ENCODE assay signal across 27 mouse cellular contexts in the genomic region with DNA sequence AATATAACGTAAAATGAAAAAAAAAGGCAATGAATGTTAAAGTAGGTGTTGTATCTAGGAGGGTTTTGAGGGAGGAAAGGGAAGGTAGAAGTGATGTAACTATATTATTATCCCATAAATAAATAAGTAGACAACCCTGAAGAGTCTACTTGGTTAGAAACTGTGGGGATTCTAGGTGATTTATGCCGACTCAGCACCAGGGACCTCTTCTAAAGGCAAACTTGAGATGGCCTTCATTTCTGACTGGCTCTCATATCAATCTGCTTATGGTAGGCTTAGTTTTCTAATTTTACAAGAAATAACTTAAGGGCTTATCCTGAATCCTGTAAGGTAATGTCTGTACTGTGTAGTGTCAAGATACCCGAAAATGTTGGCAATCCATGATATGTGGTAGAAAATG.
"Had no signal": no experiment of that assay in that cellular context is flagged by ENCODE, and none has a peak within 500 bp of the region (broad histone marks: within the 10 kb centered on the region; RNA-seq: fewer than 3 reads in every experiment).

No protein-coding gene starts in this region.

- H3K9me3 ChIP-seq: embryonic facial prominence, embryonic 10.5 days; embryonic facial prominence, embryonic 12.5 days; embryonic facial prominence, embryonic 13.5 days; embryonic facial prominence, embryonic 15.5 days; forebrain, embryonic 10.5 days; forebrain, embryonic 12.5 days; forebrain, embryonic 15.5 days; heart, embryonic 10.5 days had no signal

- H3K4me2 ChIP-seq: embryonic facial prominence, embryonic 12.5 days; embryonic facial prominence, embryonic 13.5 days; embryonic facial prominence, embryonic 15.5 days; forebrain, embryonic 12.5 days; forebrain, embryonic 15.5 days had no signal

- H3K27me3 ChIP-seq: embryonic facial prominence, embryonic 12.5 days; embryonic facial prominence, embryonic 13.5 days; embryonic facial prominence, embryonic 15.5 days; forebrain, embryonic 12.5 days; forebrain, embryonic 15.5 days had no signal

- H3K4me1 ChIP-seq: embryonic facial prominence, embryonic 10.5 days; embryonic facial prominence, embryonic 12.5 days; embryonic facial prominence, embryonic 13.5 days; embryonic facial prominence, embryonic 15.5 days; forebrain, embryonic 10.5 days; forebrain, embryonic 12.5 days; forebrain, embryonic 15.5 days; heart, embryonic 10.5 days had no signal

- H3K4me3 ChIP-seq: embryonic facial prominence, embryonic 10.5 days; embryonic facial prominence, embryonic 12.5 days; embryonic facial prominence, embryonic 13.5 days; embryonic facial prominence, embryonic 15.5 days; erythroblast, embryonic 14.5 days; forebrain, embryonic 10.5 days; forebrain, embryonic 12.5 days; forebrain, embryonic 15.5 days; gastrocnemius, adult 2 months; heart, adult 2 months; heart, embryonic 10.5 days had no signal

- H3K27ac ChIP-seq: embryonic facial prominence, embryonic 10.5 days; embryonic facial prominence, embryonic 12.5 days; embryonic facial prominence, embryonic 13.5 days; embryonic facial prominence, embryonic 15.5 days; forebrain, embryonic 10.5 days; forebrain, embryonic 12.5 days; forebrain, embryonic 15.5 days; gastrocnemius, adult 2 months; heart, adult 2 months; heart, embryonic 10.5 days had no signal

- ATAC-seq: forebrain, embryonic 14.5 days; forebrain, embryonic 15.5 days; forebrain, embryonic 16.5 days; forebrain, postnatal 0 days had no signal

- DNase-seq: cerebellum, adult 9-10 months; cerebellum, adult 9-11 months; cerebellum, postnatal 10 days; cerebellum, postnatal 14 days; cerebellum, postnatal 25 days; cerebellum, postnatal 36 days; embryo, embryonic 11 days; forebrain, postnatal 0 days; gastrocnemius, adult 2 months; gastrocnemius, postnatal 10 days; gastrocnemius, postnatal 14 days; gastrocnemius, postnatal 25 days; gastrocnemius, postnatal 36 days; heart, adult 11 months; heart, adult 18-20 months; heart, adult 2 months had no signal

- H3K9ac ChIP-seq: embryonic facial prominence, embryonic 12.5 days; embryonic facial prominence, embryonic 13.5 days; embryonic facial prominence, embryonic 15.5 days; forebrain, embryonic 12.5 days; forebrain, embryonic 15.5 days; forebrain, postnatal 0 days had no signal

- H3K36me3 ChIP-seq: embryonic facial prominence, embryonic 10.5 days; embryonic facial prominence, embryonic 12.5 days; embryonic facial prominence, embryonic 13.5 days; embryonic facial prominence, embryonic 15.5 days; forebrain, embryonic 10.5 days; forebrain, embryonic 12.5 days; forebrain, embryonic 15.5 days; heart, embryonic 10.5 days had no signal
